Mouse (Mus musculus): ENCODE measurements at regions not wholly inside any gene's neighbourhood (a gene's known extent, or its start where the extent isn't known, plus 50 kb on each side); places are given as distances from the start of the nearest gene placed in this dataset.

- TF ChIP-seq CTCF (IDR thresholded peaks at IDR 0.05; ENCODE audit: extremely low read depth, insufficient read depth, low read length) (no peak), POLR2A (IDR thresholded peaks at IDR 0.05; ENCODE audit: extremely low read depth, insufficient read depth, low read length) (no peak)
Measured at GRCm38 (mm10) chr17:68078709-68079108, 74.8 kb upstream of the Arhgap28 start.

Data from cortical plate, adult 2 months (tissue).